Mouse (Mus musculus) granulocyte monocyte progenitor cell, adult 5-6 weeks (primary cell): Measurements from ENCODE around the gene Lrrc18. TPM values are rescaled to one million over a fixed set of nuclear protein-coding genes. Genes with fewer than 3 reads are reported as not detected.
A peak's percentile ranks its signal among the peaks of the same experiment; 100 is the strongest.

Experiments
- ATAC-seq: replicated peaks from 2 replicates; pipeline ENCODE4 v1.8.0; 2016; ENCODE audit warnings: mild to moderate bottlenecking, moderate TSS enrichment, inconsistent platforms; ENCODE audit not compliant: poor library complexity, severe bottlenecking
- total RNA-seq, 2 experiments: library from RNA; stranded (forward) in 1 of 2; stranded (reverse) in 1 of 2; fragments of 200-712, 200-1000 nt in 1 of 2; fragments of >200 nt in 1 of 2; fragmentation: Nextera tagmentation in 1 of 2; gene quantifications; 2 replicates each; pipeline ENCODE4 v1.2.3; 2014 to 2017

Lrrc18 gene
- total RNA-seq (2014; fragmentation: Nextera tagmentation), result not detected in 2 replicates
- total RNA-seq (2017), result 0.05 and 0.13 TPM in 2 replicates

DNA sequence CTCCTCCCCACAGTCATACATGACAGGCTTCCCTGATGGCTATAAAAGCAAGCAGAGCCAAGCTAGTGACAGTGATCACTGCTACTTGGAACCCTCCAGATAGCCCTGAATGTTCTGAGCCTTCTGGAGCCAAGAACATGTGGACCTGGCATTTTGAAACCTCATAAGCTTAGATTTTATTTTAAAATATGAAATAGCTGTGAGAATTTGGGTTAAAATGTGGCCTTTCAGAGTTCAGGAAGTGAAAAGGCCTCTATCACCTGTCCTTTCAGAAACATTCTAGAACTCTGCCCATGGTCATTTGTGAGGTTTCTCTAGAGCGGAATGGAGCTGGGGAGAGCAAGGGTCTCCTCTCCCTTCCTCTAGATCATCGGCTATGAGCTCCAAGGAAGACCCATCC, at the start of gene Lrrc18:
Gene Lrrc18 (plus strand): TSS at position 301 of the 400 bp plus-strand sequence.
- ATAC-seq, result no peak

GRCm38 (mm10) chr14:32947512-32947911, 43.7 kb upstream of the Lrrc18 start:
- ATAC-seq, result no peak

GRCm38 (mm10) chr14:32950312-32951301, 40.6 kb upstream of the Lrrc18 start:
- ATAC-seq, result no peak

GRCm38 (mm10) chr14:32956486-32956885, 34.7 kb upstream of the Lrrc18 start:
- ATAC-seq, result no peak

- ATAC-seq, result no peak
These were observed 32.5 kb upstream of the Lrrc18 start for GRCm38 (mm10) chr14:32958671-32959070.

- peak; percentile 62; the same call in 1 of the 2 replicates for ATAC-seq
These were observed 30.7 kb upstream of the Lrrc18 start for GRCm38 (mm10) chr14:32960481-32960880.

GRCm38 (mm10) chr14:32964742-32965141, 26.4 kb upstream of the Lrrc18 start:
- no peak for ATAC-seq

GRCm38 (mm10) chr14:32970700-32971099, 20.5 kb upstream of the Lrrc18 start:
- no peak for ATAC-seq

- ATAC-seq, result no peak
These were observed 6.9 kb upstream of the Lrrc18 start for GRCm38 (mm10) chr14:32984176-32984738.

GRCm38 (mm10) chr14:32986659-32987058, 4.5 kb upstream of the Lrrc18 start:
- ATAC-seq, result no peak

GRCm38 (mm10) chr14:32994954-32995636, 3.9 kb downstream of the Lrrc18 start:
- ATAC-seq, result no peak

- no peak for ATAC-seq
These were observed 8.3 kb downstream of the Lrrc18 start for GRCm38 (mm10) chr14:32999511-32999910.

DNA sequence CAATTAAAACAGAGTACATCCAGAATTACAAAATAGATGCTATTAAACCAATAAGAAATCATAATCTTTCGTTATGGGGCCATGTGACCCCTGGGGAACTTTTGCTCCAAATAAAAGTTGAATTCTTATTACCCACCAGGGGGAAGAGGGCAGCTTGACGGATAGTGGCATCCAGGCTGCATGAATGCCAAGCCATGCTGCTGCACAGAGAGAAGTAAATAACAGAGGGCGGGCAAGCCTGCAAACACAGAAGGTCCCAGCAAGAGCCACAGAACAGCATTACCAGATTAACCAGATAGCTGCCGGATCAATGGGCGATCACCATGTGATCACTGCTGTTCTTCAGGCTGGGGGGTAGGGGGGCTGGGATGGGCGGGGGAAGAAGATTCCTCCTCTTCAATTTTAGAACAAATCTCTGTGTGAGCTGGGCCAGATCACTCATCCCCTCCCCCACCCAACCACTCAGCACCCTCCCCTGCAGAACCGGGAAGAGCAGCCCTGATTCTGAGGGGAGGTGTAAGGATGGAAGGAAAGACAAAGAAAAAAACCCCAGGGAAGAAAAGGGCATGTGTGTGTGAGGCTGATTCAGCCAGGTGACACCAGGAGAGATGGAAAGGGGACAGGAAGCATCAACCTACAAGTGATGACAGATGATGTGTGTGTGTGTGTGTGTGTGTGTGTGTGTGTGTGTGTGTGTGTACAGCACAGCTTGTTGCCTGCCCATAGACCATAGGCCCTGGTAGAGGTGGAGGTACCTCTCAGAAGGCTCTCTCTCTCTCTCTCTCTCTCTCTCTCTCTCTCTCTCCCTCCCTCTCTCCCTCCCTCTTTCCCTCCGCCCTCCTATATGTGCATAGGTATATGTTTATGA, 9.2 kb downstream of the Lrrc18 start:
- no peak for ATAC-seq

GRCm38 (mm10) chr14:33005114-33005513, 13.9 kb downstream of the Lrrc18 start:
- ATAC-seq, result no peak

GRCm38 (mm10) chr14:33007638-33008037, 16.5 kb downstream of the Lrrc18 start:
- no peak for ATAC-seq

DNA sequence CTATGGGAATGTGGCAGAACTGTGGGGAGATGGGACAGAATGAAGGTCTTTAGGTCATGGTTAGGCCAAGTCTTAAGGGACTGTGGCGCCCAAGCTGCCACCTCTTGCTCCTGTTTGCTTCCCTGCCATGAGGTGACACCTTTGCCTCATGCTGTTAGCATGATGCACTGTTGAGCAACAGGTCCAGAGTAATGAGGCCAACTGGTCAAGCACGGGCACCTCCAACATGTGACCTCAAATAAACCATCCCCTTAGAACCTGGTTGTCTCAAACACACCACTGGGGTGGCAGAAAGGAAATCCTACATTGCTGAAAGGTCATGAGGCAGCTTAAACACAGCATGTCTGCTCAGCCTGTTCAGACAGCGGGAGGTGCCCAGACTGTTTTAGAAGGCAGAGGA, 27.9 kb downstream of the Lrrc18 start:
- ATAC-seq, result no peak

DNA sequence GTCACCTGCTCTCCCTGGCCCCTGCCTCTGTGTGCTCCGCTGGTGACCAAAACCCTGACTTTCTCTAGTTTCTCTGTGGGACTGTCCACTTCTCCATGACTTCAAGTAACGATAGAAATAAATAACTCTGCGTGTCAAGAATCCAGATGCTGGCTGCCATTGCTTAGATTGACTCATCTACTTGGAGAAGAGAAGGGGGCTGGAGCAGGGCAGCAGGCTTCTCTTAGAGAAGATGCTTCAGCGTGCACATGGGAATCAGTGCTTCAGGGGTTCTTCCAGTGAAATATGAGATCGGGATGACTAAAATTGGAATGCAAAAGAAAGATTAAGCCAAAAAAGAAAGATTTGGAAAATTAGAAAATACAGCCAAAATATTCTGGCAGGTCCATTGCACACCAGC, 28.4 kb downstream of the Lrrc18 start:
- no peak for ATAC-seq

DNA sequence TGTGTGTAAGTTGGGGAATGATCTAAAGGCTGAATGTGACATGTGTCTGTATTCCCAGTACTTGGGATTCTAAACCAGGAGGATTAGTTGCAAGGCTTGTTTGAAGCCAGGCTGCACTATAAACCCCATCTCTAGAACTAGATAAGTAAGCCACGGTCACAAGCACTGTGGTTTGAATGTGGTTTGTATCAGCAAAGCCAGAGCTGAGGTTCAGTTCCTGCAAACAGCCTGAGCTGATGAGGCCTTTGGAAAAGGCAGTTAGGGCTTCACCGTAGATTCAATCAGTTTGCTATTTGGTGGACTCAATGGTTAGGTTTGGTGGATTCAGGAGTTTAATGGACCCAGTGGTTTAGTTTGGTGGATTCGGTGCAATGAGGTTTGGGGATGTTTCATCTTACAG, 39.7 kb downstream of the Lrrc18 start:
- no peak for ATAC-seq

- ATAC-seq, result no peak
These were observed 42.2 kb downstream of the Lrrc18 start for GRCm38 (mm10) chr14:33033424-33033823.

GRCm38 (mm10) chr14:33035386-33035785, 44.2 kb downstream of the Lrrc18 start:
- no peak for ATAC-seq
